Mouse (Mus musculus): ENCODE measurements around the gene Plpp3.

DNA sequence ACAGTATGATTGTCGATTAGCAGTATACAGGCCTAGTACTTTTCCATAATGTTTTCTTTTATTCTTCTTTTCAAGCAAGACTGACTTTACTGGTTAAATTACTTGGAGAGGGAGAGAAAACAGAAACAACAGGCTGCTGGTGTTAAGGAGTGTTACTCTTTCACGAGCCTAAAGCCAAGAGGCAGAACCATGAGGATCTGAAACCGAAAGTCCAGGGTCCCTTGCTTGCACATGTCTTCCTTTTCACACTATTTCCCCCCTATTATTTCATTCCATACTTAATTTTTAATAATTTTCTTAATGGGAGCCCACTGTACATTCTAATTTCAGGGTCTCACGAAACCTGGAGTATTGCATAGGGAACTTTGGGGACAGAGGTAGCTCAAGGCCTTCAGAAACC is 97.2 kb downstream of the Plpp3 start:
- no peak for TF ChIP-seq CTCF (IDR thresholded peaks at IDR 0.05; ENCODE audit: borderline replicate concordance, control insufficient read depth, extremely low read depth, insufficient read depth, low read length, poor library complexity)
- no peak for TF ChIP-seq POLR2A (IDR thresholded peaks at IDR 0.05; ENCODE audit: control insufficient read depth, extremely low read depth, insufficient read depth, low read length, poor library complexity)

Measured in thymus, adult 2 months (tissue).